Mouse (Mus musculus) frontal cortex, adult 2 months (tissue): Measurements from ENCODE around the gene Sugt1. TPM values are rescaled to one million over a fixed set of nuclear protein-coding genes. Genes with fewer than 3 reads are reported as not detected.

Experiments used
- DNase-seq, 2 experiments: peaks; one replicate each; pipeline ENCODE4 v3.0.0; 2022; ENCODE audit warnings: low spot score in 1 of 2; ENCODE audit errors: extremely low spot score in 1 of 2
- polyA plus RNA-seq: library from polyadenylated mRNA; depleted of rRNA; stranded (reverse); fragments of >200 nt; gene quantifications from 2 replicates; pipeline ENCODE4 v1.2.3, GENCODE M21; 2012; rRNA removed

The Sugt1 gene
- 37.5 and 39.0 TPM in 2 replicates for polyA plus RNA-seq

DNA sequence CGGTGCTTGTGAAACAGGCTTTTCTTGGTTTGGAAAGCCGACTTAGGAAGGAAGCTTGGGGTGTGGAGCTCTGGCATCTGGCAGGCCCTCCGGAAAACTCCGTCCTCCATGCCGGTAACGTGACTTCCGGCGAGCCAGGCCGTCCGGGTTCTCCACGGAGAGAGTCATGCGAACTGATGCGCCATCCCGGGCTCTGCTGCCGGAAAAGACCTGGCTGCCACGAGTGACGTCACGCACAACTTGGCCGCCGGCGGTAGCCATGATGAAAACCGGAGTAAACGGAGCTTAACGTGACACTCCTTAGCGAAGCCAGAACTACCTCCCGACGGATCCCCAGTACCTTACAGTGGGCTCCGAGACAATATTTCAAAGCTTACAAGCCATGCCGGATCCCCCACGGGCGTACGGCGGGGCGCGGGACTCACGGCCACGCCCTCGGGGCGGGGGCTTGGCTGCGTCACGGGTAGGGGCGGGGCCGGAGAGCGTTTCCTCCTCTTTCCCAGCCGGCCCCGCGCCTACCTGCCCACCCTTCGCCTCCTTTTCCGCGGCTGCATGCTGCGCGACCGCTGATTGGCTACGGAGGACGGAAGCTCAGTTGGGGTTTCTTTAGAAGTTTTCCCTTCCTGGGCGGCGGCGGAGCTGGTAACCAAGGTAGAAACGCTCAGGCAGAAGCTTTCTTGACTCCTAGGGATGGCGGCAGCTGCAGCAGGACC is at the start of gene Sugt1:
TSS of gene Sugt1 (plus strand) at position 553 of the 713 bp plus-strand sequence.
- peak; percentile 94 to 97 for DNase-seq

GRCm38 (mm10) chr14:79537921-79538320 is 49.6 kb upstream of the Sugt1 start:
- no peak for DNase-seq

- DNase-seq, result no peak
Measured at GRCm38 (mm10) chr14:79541606-79542005, 45.9 kb upstream of the Sugt1 start.

- DNase-seq, result peak in 1 of 2 experiments; percentile 13
Measured at GRCm38 (mm10) chr14:79549343-79549742, 38.1 kb upstream of the Sugt1 start.

DNA sequence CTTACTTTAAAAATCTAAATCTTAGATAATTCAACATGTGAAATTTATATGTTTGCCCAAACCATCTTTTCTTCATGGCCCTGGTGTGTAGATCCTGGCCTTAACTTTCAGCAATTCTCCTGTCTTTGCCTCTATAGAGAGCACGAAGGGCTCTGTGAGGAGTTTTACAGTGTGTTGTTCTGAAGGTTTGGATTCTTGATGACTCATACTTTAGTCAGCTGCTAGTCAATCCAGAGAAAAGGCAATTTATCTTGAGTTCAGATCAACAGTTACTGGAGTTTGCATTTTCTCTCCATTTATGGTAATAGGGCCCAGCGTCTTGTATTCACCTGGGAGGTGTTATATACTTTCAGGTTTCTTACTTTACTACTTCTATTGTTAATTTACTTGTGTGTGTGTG is 35.6 kb upstream of the Sugt1 start:
- no peak for DNase-seq

- no peak for DNase-seq
Measured at GRCm38 (mm10) chr14:79552854-79553253, 34.6 kb upstream of the Sugt1 start.

DNA sequence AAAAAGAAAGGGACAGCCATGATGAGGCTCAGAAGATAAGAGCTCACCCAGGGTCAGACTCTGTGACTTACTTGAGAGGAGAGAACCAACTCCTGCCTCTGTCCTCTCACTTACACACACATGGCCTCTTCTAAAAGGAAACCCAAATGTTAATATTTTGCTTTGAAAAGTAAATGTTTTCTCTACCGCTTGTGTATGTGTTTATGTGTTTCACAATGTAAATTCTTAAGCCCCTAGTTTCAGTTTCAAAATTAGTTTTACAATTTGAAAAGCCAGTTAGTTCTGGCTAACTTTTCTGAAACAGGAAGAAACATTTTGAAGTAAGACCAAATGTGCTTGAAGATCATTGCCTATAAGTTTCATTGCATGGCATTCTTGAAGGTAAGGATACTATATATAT is 29.7 kb upstream of the Sugt1 start:
- DNase-seq, result no peak

DNA sequence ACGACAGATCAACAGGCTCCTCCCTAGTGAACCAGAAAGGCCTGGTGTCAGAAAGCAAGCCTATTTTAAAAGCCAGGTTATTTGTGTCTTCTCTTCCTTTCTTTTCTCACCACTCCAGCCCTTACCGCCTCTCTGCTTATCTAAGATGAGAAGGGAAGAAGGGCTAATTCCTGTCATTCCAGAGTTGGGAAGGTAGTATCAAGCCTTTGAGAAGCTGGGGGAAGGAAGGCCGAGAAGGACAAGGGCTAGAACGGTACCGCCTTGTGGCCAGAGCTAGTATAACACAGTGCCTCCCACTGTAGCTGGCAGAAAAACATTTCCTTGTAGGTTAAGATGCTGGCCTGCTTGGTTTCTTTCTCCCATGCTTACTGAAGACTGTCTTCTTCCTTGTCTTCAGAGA is 24.7 kb upstream of the Sugt1 start:
- DNase-seq, result peak in 1 of 2 experiments; percentile 38

- DNase-seq, result no peak
Measured at GRCm38 (mm10) chr14:79564784-79565183, 22.7 kb upstream of the Sugt1 start.

DNA sequence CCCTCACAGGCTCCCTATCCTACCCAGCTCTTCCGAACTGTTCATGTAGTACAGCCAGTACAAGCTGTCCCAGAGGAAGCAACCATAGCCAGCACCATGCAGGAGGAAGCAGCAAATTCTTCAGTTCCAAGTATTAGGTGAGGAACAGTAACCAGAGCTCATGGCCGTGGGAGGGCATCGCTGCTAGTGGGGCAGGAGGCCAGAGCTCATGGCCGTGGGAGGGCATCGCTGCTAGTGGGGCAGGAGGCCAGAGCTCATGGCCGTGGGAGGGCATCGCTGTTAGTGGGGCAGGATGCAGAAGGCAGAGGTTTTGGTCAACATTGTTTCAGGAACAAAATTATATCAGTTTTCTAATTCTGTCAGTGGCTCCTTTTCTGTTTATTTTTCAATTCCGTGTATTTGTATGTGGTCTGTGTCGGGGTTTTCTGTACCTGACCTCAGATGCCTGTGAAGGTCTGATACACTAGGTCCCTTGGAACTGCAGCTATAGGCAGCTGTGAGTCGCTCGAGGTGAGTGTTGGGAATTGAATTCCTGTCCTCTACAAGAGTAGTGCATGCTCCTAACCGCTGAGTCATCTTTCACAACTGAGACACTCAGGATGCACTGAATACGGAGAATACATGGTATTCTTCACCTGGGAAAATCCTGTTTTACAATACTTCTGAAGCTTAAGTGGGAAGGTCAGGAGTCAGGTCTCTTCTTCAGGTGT is 13.9 kb upstream of the Sugt1 start:
- DNase-seq, result no peak

GRCm38 (mm10) chr14:79574361-79574760 is 13.1 kb upstream of the Sugt1 start:
- DNase-seq, result no peak

DNA sequence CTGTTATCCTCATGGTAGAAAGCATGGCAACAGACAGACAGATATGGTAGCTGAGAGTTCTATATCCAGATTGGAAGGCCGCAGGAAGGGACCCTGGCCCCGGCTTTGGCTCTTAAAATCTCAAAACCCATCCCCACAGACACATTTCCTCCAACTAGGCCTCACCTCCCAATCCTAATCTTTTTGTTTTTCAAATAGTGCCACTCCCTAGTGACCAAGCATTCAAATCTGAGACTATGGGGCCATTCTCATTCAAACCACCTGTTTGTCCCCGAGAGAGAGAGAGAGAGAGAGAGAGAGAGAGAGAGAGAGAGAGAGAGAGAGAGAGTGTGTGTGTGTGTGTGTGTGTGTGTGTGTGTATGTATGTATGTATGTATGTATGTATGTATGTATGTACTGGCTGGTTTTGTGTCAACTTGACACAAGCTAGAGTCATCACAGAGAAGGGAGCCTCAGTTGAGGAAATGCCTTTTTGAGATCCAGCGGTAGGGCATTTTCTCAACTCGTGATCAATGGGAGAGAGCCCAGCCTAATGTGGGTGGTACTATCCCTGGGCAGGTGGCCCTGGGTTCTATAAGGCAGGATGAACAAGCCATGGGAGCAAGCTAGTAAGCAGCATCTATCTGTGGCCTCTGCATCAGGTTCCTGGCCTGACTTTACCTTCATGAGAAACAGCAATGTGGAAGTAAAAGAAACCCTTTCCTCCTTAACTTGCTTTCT is 3.8 kb upstream of the Sugt1 start:
- no peak for DNase-seq

GRCm38 (mm10) chr14:79586499-79587138 is 872 bp upstream of the Sugt1 start:
- DNase-seq, result peak in 1 of 2 experiments; percentile 7

- DNase-seq, result no peak
Measured at GRCm38 (mm10) chr14:79587852-79588229, 350 bp downstream of the Sugt1 start.

DNA sequence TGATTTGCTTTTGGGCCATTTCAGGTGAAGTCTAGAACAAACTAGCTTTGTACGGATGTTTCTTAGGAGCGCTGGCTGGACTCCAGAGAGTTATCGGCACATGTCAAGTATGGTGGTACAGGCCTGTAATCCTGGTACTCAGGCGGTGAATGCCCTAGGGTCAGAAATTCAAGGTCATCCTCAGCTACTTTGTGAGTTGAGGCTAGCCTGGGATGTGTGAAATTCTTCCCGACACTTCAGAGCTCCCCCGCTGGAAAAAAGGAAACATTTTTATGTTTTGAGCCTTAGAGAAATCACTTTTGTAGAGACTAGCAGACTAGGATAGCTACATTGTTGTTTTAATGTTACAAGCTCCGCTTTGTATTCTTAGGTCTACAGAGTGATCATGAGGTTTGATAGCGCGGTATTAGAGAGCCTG is 1.1 kb downstream of the Sugt1 start:
- no peak for DNase-seq

GRCm38 (mm10) chr14:79589401-79589800 is 1.9 kb downstream of the Sugt1 start:
- DNase-seq, result no peak

GRCm38 (mm10) chr14:79590916-79591315 is 3.4 kb downstream of the Sugt1 start:
- no peak for DNase-seq

GRCm38 (mm10) chr14:79591611-79592010 is 4.1 kb downstream of the Sugt1 start:
- no peak for DNase-seq

DNA sequence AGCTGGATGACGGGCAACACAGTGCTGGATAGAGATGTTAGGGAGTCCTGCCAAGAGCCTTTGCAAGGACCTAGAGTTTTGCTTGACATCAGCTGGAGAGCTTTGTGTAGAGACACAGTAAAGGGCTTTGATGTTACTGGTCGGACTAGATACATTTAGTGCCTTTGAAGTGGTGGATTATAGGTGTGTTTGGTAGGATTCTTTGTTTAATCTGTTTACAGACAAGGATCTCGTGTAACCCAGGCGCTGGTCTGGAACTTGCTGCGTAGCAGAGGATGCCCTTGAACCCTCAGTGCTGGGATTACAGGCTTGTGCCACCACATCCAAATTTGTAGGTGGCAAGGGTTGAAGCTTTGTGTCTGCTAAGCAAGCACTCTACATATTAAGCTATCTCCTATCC is 6.6 kb downstream of the Sugt1 start:
- DNase-seq, result no peak

GRCm38 (mm10) chr14:79596602-79597001 is 9.1 kb downstream of the Sugt1 start:
- DNase-seq, result no peak

DNA sequence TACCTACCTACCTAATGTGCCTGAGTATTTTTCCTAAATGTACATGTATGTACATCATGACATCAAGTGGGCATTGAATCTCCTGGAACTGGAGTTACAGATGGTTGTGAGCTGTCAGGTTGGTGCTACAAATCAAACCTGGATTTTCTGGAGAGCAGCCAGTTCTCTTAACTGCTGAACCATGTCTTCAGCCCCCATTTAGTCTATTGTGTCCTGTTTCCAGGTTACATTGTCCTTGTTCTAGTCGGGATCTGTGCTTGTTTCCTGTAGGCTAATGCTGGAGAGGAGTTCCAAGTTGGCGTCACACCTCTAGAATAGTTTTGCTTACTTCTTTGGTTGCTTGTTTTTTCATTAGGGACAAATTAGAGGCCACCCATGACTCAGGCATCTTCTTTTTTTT is 18.4 kb downstream of the Sugt1 start:
- no peak for DNase-seq
